Mouse (Mus musculus): Measurements from ENCODE around the gene Rcsd1. TPM values are rescaled to one million over a fixed set of nuclear protein-coding genes. Genes with fewer than 3 reads are reported as not detected.

The Rcsd1 gene
- 10.7 and 10.8 TPM in 2 replicates for polyA plus RNA-seq (2016; fragmentation: Nextera tagmentation; extraction: Ambion mirVana)

DNA sequence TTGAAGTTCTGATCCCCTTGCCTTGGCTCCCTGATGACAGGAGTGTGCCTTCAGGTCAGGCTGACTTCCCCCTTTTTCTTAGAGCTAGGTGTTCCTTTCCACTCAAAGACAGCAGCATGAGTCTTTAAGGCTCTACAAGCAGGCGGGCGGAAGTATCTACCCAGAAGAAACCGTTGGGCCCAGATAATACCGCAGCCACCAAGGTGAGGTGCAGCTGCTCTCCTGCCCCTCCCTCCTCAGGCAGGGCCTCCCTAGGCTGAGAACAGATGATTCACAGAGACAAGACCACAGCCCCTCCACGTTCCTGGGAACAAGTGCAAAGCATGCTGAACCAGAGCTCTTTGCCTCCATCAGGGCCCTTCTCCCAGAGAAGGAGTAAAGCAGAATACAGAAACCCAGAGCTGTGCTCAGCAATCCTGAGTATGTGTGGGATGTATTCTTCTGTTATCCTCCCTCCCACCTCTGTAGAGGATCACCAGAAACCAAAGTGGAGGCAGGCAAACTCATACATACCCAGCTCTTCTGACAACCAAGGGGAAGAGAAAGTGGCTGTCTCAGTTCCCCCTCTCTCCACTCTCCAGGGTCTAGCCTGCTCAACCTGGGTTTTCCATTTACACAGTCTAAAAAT lies at the start of gene Rcsd1:
Gene Rcsd1 (minus strand): TSS at position 129 of the 628 bp plus-strand sequence.
- Histone ChIP-seq H3K4me3 (no peak within 1 kb of the TSS), H3K27me3 (replicated peaks) (peaks cover 53% of the 10 kb centered on the region), H3K9ac (peak within 1 kb of the TSS; percentile 8; the same call in 1 of the 2 replicates), H3K9me3 (replicated peaks) (no peaks in the 10 kb centered on the region), H3K4me2 (peak within 1 kb of the TSS; percentile 89), H3K27ac (0 out of 2 replicates have a peak within 1 kb of the TSS, but pooled peaks have one; percentile 10), H3K4me1 (peaks cover 51% of the 10 kb centered on the region), H3K36me3 (no peaks in the 10 kb centered on the region)
- peak; percentile 83 for ATAC-seq
- 12% methylated on average over 5 of the region's 5 CpGs for WGBS (ENCODE audit: insufficient replicate concordance)

GRCm38 (mm10) chr1:165755194-165755593 lies 45.6 kb upstream of the Rcsd1 start:
- Histone ChIP-seq H3K4me3 (no peak overlapping the region), H3K27me3 (replicated peaks) (0 out of 2 replicates have a peak, but pooled peaks cover 9% of the 10 kb centered on the region), H3K27ac (no peak overlapping the region), H3K9ac (no peak overlapping the region), H3K4me2 (no peak overlapping the region), H3K36me3 (no peaks in the 10 kb centered on the region), H3K9me3 (replicated peaks) (0 out of 2 replicates have a peak, but pooled peaks cover 5% of the 10 kb centered on the region), H3K4me1 (peaks cover 7% of the 10 kb centered on the region; the same call in 1 of the 2 replicates)
- ATAC-seq: no peak
- WGBS (ENCODE audit: insufficient replicate concordance): 49% methylated on average over 4 of the region's 4 CpGs

- H3K27me3 ChIP-seq (replicated peaks): 0 out of 2 replicates have a peak, but pooled peaks cover 9% of the 10 kb centered on the region
- no peak overlapping the region for H3K9ac ChIP-seq
- H3K4me2 ChIP-seq: no peak overlapping the region
- peaks cover 7% of the 10 kb centered on the region; the same call in 1 of the 2 replicates for H3K4me1 ChIP-seq
- no peak overlapping the region for H3K4me3 ChIP-seq
- H3K9me3 ChIP-seq (replicated peaks): 0 out of 2 replicates have a peak, but pooled peaks cover 3% of the 10 kb centered on the region
- WGBS (ENCODE audit: insufficient replicate concordance): 81% methylated on average over 6 of the region's 6 CpGs
- no peaks in the 10 kb centered on the region for H3K36me3 ChIP-seq
- ATAC-seq: no peak
- H3K27ac ChIP-seq: no peak overlapping the region
These were observed 44.6 kb upstream of the Rcsd1 start for GRCm38 (mm10) chr1:165754205-165754604.

DNA sequence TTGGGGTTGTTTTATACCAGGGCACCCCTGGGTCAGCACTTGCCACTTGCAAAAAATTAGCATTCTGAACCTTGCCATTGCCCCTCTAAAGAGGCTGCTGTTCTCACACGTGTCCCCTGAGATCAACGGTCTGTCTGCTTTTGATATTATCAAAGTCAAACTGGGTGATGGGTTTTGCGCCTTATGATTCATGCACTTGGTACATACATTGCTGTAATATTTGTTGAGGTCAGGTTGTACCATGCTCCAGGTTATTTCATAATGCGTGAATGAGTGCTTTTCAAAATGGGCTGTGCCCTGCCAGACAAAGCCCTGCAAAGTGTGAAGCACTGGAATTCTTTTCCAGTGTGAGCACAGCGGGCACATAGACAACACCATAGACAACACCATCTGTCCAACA lies 42.3 kb upstream of the Rcsd1 start:
- no peaks in the 10 kb centered on the region for H3K9me3 ChIP-seq (replicated peaks)
- no peak overlapping the region for H3K27ac ChIP-seq
- WGBS (ENCODE audit: insufficient replicate concordance): 72% methylated on average over 5 of the region's 5 CpGs
- H3K4me1 ChIP-seq: peaks cover 7% of the 10 kb centered on the region; the same call in 1 of the 2 replicates
- H3K36me3 ChIP-seq: no peaks in the 10 kb centered on the region
- no peak for ATAC-seq
- no peak overlapping the region for H3K4me2 ChIP-seq
- 0 out of 2 replicates have a peak, but pooled peaks cover 4% of the 10 kb centered on the region for H3K27me3 ChIP-seq (replicated peaks)
- no peak overlapping the region for H3K9ac ChIP-seq
- no peak overlapping the region for H3K4me3 ChIP-seq

DNA sequence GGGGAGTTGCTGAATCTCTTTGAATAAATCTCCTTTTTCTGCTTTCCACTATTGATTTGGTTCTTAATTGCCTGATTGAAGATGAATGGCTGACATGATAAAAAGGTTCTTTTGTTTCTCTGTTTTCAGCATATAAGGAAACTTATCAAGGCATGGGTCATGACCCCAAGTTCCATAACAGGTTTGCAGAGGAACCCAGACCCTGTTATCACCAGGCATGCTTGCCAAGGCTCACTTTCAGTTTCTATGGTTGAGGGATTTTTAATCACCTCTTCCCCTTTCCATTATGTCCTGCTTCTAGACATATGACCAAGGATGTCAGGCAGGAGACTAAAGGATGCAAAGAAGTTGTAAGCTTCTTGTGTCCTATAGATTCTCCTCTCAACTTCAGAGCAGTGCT lies 41.6 kb upstream of the Rcsd1 start:
- Histone ChIP-seq H3K27me3 (replicated peaks) (0 out of 2 replicates have a peak, but pooled peaks cover 4% of the 10 kb centered on the region), H3K9ac (no peak overlapping the region), H3K4me1 (peaks cover 7% of the 10 kb centered on the region; the same call in 1 of the 2 replicates), H3K9me3 (replicated peaks) (no peaks in the 10 kb centered on the region), H3K36me3 (no peaks in the 10 kb centered on the region), H3K4me2 (no peak overlapping the region), H3K27ac (no peak overlapping the region), H3K4me3 (no peak overlapping the region)
- no peak for ATAC-seq

- H3K4me3 ChIP-seq: no peak overlapping the region
These were observed 38.5 kb upstream of the Rcsd1 start for GRCm38 (mm10) chr1:165748053-165748452.

GRCm38 (mm10) chr1:165741989-165742388 lies 32.4 kb upstream of the Rcsd1 start:
- H3K4me1 ChIP-seq: no peaks in the 10 kb centered on the region
- WGBS (ENCODE audit: insufficient replicate concordance): 73% methylated on average over 8 of the region's 8 CpGs
- no peak overlapping the region for H3K4me2 ChIP-seq
- H3K36me3 ChIP-seq: no peaks in the 10 kb centered on the region
- no peak overlapping the region for H3K27ac ChIP-seq
- H3K9ac ChIP-seq: no peak overlapping the region
- H3K9me3 ChIP-seq (replicated peaks): no peaks in the 10 kb centered on the region
- H3K27me3 ChIP-seq (replicated peaks): 0 out of 2 replicates have a peak, but pooled peaks cover 3% of the 10 kb centered on the region
- no peak for ATAC-seq
- no peak overlapping the region for H3K4me3 ChIP-seq

More at GRCm38 (mm10) chr1:165748053-165748452, 38.5 kb upstream of the Rcsd1 start:
- H3K9ac ChIP-seq: no peak overlapping the region
- peaks cover 7% of the 10 kb centered on the region; the same call in 1 of the 2 replicates for H3K4me1 ChIP-seq
- WGBS (ENCODE audit: insufficient replicate concordance): 52% methylated on average over 11 of the region's 11 CpGs
- no peak for ATAC-seq
- no peak overlapping the region for H3K4me2 ChIP-seq
- H3K9me3 ChIP-seq (replicated peaks): no peaks in the 10 kb centered on the region
- H3K36me3 ChIP-seq: no peaks in the 10 kb centered on the region
- no peak overlapping the region for H3K27ac ChIP-seq
- H3K27me3 ChIP-seq (replicated peaks): 0 out of 2 replicates have a peak, but pooled peaks cover 4% of the 10 kb centered on the region

GRCm38 (mm10) chr1:165738985-165739384 lies 29.4 kb upstream of the Rcsd1 start:
- no peak overlapping the region for H3K9ac ChIP-seq
- H3K4me1 ChIP-seq: peaks cover 10% of the 10 kb centered on the region; the same call in 1 of the 2 replicates
- no peak overlapping the region for H3K4me3 ChIP-seq
- peaks cover 4% of the 10 kb centered on the region; the same call in 1 of the 2 replicates for H3K27me3 ChIP-seq (replicated peaks)
- no peaks in the 10 kb centered on the region for H3K36me3 ChIP-seq
- H3K27ac ChIP-seq: no peak overlapping the region
- H3K4me2 ChIP-seq: no peak overlapping the region
- no peak for ATAC-seq
- 66% methylated on average over 1 of the region's 1 CpGs for WGBS (ENCODE audit: insufficient replicate concordance)
- H3K9me3 ChIP-seq (replicated peaks): no peaks in the 10 kb centered on the region

DNA sequence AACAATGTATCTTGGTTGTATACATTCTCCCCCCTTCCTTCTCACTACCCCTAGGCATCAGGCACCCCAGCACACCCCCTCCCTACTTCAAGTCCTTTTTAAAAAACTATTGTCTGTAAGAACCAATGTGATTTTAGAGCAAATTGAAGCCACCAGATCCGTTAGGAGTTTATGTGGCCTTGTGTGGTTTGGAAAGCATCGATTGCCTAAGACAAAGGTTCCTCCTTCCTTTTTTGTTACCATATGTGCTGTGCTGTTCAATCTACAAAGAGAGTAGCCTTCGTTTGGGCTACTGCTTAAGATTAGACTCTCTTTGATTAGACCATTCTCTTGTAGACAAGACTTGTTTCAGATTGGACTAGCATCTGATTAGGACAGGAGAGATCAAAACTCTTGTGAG lies 28.3 kb upstream of the Rcsd1 start:
- Histone ChIP-seq H3K9ac (no peak overlapping the region), H3K9me3 (replicated peaks) (no peaks in the 10 kb centered on the region), H3K4me1 (peaks cover 10% of the 10 kb centered on the region; the same call in 1 of the 2 replicates), H3K27me3 (replicated peaks) (peaks cover 4% of the 10 kb centered on the region; the same call in 1 of the 2 replicates), H3K36me3 (no peaks in the 10 kb centered on the region), H3K27ac (no peak overlapping the region), H3K4me2 (no peak overlapping the region), H3K4me3 (no peak overlapping the region)
- WGBS (ENCODE audit: insufficient replicate concordance): 27% methylated on average over 3 of the region's 3 CpGs
- ATAC-seq: no peak

DNA sequence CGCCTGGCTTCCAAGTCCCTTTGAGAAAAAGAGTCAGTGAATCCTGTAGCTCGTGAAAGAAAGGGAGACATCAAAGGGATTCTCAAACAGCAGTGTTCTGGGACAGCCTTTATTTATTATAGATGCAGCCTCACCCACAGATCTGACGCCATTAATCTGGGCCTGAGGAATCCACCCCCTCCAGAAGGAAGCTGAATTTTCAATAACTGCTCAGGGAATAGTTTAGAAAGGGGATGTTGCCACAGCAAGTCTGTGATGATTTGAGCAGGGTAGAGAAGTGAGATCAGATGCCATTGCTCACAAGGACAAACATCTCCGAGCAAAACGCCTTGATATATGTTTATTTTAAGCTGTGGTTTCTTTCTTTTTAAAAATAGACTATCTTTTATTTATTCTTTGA lies 27.9 kb upstream of the Rcsd1 start:
- Histone ChIP-seq H3K36me3 (no peaks in the 10 kb centered on the region), H3K4me1 (peaks cover 10% of the 10 kb centered on the region; the same call in 1 of the 2 replicates), H3K27me3 (replicated peaks) (peaks cover 4% of the 10 kb centered on the region; the same call in 1 of the 2 replicates), H3K9ac (no peak overlapping the region), H3K4me3 (no peak overlapping the region), H3K9me3 (replicated peaks) (no peaks in the 10 kb centered on the region), H3K27ac (no peak overlapping the region), H3K4me2 (no peak overlapping the region)
- WGBS (ENCODE audit: insufficient replicate concordance): 44% methylated on average over 5 of the region's 5 CpGs
- ATAC-seq: no peak

- ATAC-seq: 0 out of 2 replicates have a peak, but pooled peaks have one; percentile 40
- 28% methylated on average over 20 of the region's 20 CpGs for WGBS (ENCODE audit: insufficient replicate concordance)
These were observed 26.6 kb upstream of the Rcsd1 start for GRCm38 (mm10) chr1:165735826-165736818.

More at GRCm38 (mm10) chr1:165735826-165736818, 26.6 kb upstream of the Rcsd1 start:
- Histone ChIP-seq H3K4me2 (peak overlapping the region; percentile 40), H3K9ac (no peak overlapping the region), H3K27ac (no peak overlapping the region), H3K9me3 (replicated peaks) (no peaks in the 10 kb centered on the region), H3K4me3 (no peak overlapping the region), H3K36me3 (no peaks in the 10 kb centered on the region), H3K4me1 (peaks cover 10% of the 10 kb centered on the region; the same call in 1 of the 2 replicates), H3K27me3 (replicated peaks) (peaks cover 4% of the 10 kb centered on the region; the same call in 1 of the 2 replicates)
